Mouse (Mus musculus): ENCODE results near the gene Tll2. TPM values are rescaled to one million over a fixed set of nuclear protein-coding genes. Genes with fewer than 3 reads are reported as not detected.

Tll2 gene
- 0.63 and 0.76 TPM in 2 replicates for polyA plus RNA-seq (2014; fragmentation: Nextera tagmentation; extraction: Ambion mirVana)

DNA sequence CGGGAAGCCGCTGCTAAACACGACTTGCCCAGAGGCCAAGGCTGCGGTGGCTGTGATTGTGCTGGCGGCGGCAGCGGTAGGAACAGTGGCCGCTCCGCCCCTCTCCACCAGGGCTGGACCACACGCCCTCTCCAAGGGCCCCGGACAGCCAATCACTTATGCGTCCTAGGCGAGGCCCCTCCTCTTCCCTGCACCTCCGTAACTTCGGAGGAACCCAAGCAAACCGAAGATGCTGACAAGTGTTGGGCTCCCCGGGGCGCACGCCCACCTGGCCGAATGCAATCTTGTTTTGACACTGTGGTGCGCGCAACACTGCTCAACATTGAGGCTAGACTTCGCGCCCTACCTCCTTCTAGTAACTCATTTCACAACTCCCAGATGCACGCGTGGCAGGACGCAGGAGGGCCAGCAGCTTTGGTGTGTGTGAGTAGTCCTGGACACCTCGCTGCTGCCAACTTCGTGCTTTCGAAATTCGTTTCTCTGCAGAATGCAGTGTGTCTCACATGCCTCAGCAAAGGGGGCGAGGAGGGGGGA, at the start of gene Tll2:
TSS of gene Tll2 (minus strand) at position 25 of the 534 bp plus-strand sequence.
- Histone ChIP-seq H3K9ac (ENCODE audit: low read depth, low read length) (peak within 1 kb of the TSS; percentile 44), H3K36me3 (ENCODE audit: control insufficient read depth, insufficient read depth, low read length) (no peaks in the 10 kb centered on the region), H3K9me3 (ENCODE audit: control insufficient read depth, low read length) (no peaks in the 10 kb centered on the region), H3K27ac (ENCODE audit: low read depth, low read length) (no peak within 1 kb of the TSS), H3K4me1 (replicated peaks; ENCODE audit: control insufficient read depth, insufficient read depth, low read length) (peaks cover 12% of the 10 kb centered on the region), H3K27me3 (ENCODE audit: control insufficient read depth, insufficient read depth, low read length) (peaks cover 12% of the 10 kb centered on the region), H3K4me2 (replicated peaks; ENCODE audit: low read depth, low read length) (peak within 1 kb of the TSS; percentile 79), H3K4me3 (ENCODE audit: low read depth, low read length) (peak within 1 kb of the TSS; percentile 33)
- DNase-seq (ENCODE audit: low spot score) (peak; percentile 78), ATAC-seq (ENCODE audit: low FRiP score) (peak; percentile 94)
- WGBS = 1% methylated on average over 30 of the region's 32 CpGs

DNA sequence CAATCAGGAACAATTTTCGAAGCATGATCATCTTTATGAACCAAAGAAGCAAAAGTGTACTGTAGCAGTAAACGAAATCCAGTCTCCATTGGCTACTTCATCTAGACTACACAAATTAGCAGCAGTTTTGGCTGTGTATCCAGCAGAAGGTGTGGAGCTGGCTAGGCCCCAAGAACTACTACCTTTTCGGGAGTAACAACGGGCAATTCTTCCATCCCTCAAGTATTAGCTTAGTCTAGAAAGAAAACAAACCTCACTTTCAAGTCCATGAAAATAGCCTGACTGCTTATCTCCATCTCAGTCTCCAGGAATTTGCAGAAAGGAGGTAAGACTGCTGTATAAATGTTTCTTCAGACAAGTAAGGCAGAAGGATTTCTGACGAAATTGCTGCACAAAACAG, 47.9 kb upstream of the Tll2 start:
- Histone ChIP-seq H3K27me3 (ENCODE audit: control insufficient read depth, insufficient read depth, low read length) (no peaks in the 10 kb centered on the region), H3K4me1 (replicated peaks; ENCODE audit: control insufficient read depth, insufficient read depth, low read length) (no peaks in the 10 kb centered on the region), H3K9ac (ENCODE audit: low read depth, low read length) (no peak overlapping the region), H3K36me3 (ENCODE audit: control insufficient read depth, insufficient read depth, low read length) (no peaks in the 10 kb centered on the region), H3K4me2 (replicated peaks; ENCODE audit: low read depth, low read length) (no peak overlapping the region), H3K4me3 (ENCODE audit: low read depth, low read length) (no peak overlapping the region), H3K9me3 (ENCODE audit: control insufficient read depth, low read length) (no peaks in the 10 kb centered on the region), H3K27ac (ENCODE audit: low read depth, low read length) (no peak overlapping the region)
- WGBS = 94% methylated on average over 5 of the region's 5 CpGs
- ATAC-seq (ENCODE audit: low FRiP score) (no peak), DNase-seq (ENCODE audit: low spot score) (no peak)

DNA sequence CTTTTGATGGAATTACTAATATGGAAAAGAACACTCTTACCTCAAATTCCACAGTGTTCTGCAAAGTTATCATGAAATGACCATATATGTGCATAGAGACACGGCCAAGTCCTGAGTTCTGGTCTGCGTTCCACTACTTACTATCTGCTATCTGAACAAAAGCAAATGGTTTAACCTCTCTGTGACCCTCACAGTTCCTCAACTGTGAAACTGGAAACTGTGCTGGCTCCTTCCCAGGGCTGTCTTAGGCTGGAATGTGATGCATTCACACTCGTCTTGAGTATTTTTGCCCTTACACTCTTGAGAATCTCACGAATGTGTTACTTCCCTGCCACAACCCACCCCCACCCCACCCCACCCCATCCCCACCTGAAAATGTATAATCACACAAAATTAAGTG, 42.3 kb upstream of the Tll2 start:
- Histone ChIP-seq H3K4me3 (ENCODE audit: low read depth, low read length) (no peak overlapping the region), H3K27ac (ENCODE audit: low read depth, low read length) (no peak overlapping the region), H3K4me1 (replicated peaks; ENCODE audit: control insufficient read depth, insufficient read depth, low read length) (no peaks in the 10 kb centered on the region), H3K27me3 (ENCODE audit: control insufficient read depth, insufficient read depth, low read length) (no peaks in the 10 kb centered on the region), H3K9me3 (ENCODE audit: control insufficient read depth, low read length) (no peaks in the 10 kb centered on the region), H3K9ac (ENCODE audit: low read depth, low read length) (no peak overlapping the region), H3K36me3 (ENCODE audit: control insufficient read depth, insufficient read depth, low read length) (no peaks in the 10 kb centered on the region; the same call in 1 of the 2 replicates), H3K4me2 (replicated peaks; ENCODE audit: low read depth, low read length) (no peak overlapping the region)
- 79% methylated on average over 4 of the region's 4 CpGs for WGBS
- ATAC-seq (ENCODE audit: low FRiP score) = no peak
- no peak for DNase-seq (ENCODE audit: low spot score)

- no peak for DNase-seq (ENCODE audit: low spot score)
- Histone ChIP-seq H3K4me3 (ENCODE audit: low read depth, low read length) (no peak overlapping the region), H3K36me3 (ENCODE audit: control insufficient read depth, insufficient read depth, low read length) (no peaks in the 10 kb centered on the region; the same call in 1 of the 2 replicates), H3K9me3 (ENCODE audit: control insufficient read depth, low read length) (no peaks in the 10 kb centered on the region), H3K9ac (ENCODE audit: low read depth, low read length) (no peak overlapping the region), H3K27ac (ENCODE audit: low read depth, low read length) (no peak overlapping the region), H3K27me3 (ENCODE audit: control insufficient read depth, insufficient read depth, low read length) (no peaks in the 10 kb centered on the region), H3K4me2 (replicated peaks; ENCODE audit: low read depth, low read length) (no peak overlapping the region), H3K4me1 (replicated peaks; ENCODE audit: control insufficient read depth, insufficient read depth, low read length) (no peaks in the 10 kb centered on the region)
- WGBS = 90% methylated on average over 3 of the region's 3 CpGs
- no peak for ATAC-seq (ENCODE audit: low FRiP score)
These were observed 41.6 kb upstream of the Tll2 start for GRCm38 (mm10) chr19:41248271-41248670.

DNA sequence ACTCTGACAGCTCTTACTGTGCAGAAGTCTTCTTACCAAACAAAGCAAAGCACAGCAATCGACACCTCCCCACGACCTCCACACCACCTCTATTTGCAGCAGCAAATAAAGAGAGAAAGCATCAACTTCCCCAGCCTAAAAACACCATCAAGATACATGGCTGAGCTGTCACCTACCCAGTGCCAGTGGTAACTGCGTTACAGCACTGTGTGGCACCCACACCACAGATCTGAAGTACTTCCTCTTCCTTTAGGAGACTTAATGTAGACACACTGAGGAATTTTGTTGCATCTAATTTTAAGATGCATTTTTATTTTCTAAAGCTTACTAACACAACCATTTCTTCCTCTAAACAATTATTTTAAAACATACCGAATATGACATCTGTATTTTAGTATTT, 39.6 kb upstream of the Tll2 start:
- no peak overlapping the region for H3K27ac ChIP-seq (ENCODE audit: low read depth, low read length)
- no peaks in the 10 kb centered on the region for H3K4me1 ChIP-seq (replicated peaks; ENCODE audit: control insufficient read depth, insufficient read depth, low read length)
- no peak overlapping the region for H3K9ac ChIP-seq (ENCODE audit: low read depth, low read length)
- H3K4me2 ChIP-seq (replicated peaks; ENCODE audit: low read depth, low read length) = no peak overlapping the region
- no peak for ATAC-seq (ENCODE audit: low FRiP score)
- DNase-seq (ENCODE audit: low spot score) = no peak
- H3K9me3 ChIP-seq (ENCODE audit: control insufficient read depth, low read length) = no peaks in the 10 kb centered on the region
- no peak overlapping the region for H3K4me3 ChIP-seq (ENCODE audit: low read depth, low read length)
- WGBS = 87% methylated on average over 4 of the region's 4 CpGs
- H3K36me3 ChIP-seq (ENCODE audit: control insufficient read depth, insufficient read depth, low read length) = no peaks in the 10 kb centered on the region; the same call in 1 of the 2 replicates
- H3K27me3 ChIP-seq (ENCODE audit: control insufficient read depth, insufficient read depth, low read length) = no peaks in the 10 kb centered on the region

- no peaks in the 10 kb centered on the region; the same call in 1 of the 2 replicates for H3K36me3 ChIP-seq (ENCODE audit: control insufficient read depth, insufficient read depth, low read length)
- DNase-seq (ENCODE audit: low spot score) (peak; percentile 79), ATAC-seq (ENCODE audit: low FRiP score) (no peak)
- H3K4me1 ChIP-seq (replicated peaks; ENCODE audit: control insufficient read depth, insufficient read depth, low read length) = no peaks in the 10 kb centered on the region
- H3K27me3 ChIP-seq (ENCODE audit: control insufficient read depth, insufficient read depth, low read length) = no peaks in the 10 kb centered on the region
- H3K4me2 ChIP-seq (replicated peaks; ENCODE audit: low read depth, low read length) = no peak overlapping the region
- WGBS = 59% methylated on average over 6 of the region's 6 CpGs
- no peak overlapping the region for H3K4me3 ChIP-seq (ENCODE audit: low read depth, low read length)
- no peak overlapping the region for H3K27ac ChIP-seq (ENCODE audit: low read depth, low read length)
- H3K9me3 ChIP-seq (ENCODE audit: control insufficient read depth, low read length) = no peaks in the 10 kb centered on the region
- H3K9ac ChIP-seq (ENCODE audit: low read depth, low read length) = no peak overlapping the region
These were observed 37.9 kb upstream of the Tll2 start for GRCm38 (mm10) chr19:41244581-41244980.

DNA sequence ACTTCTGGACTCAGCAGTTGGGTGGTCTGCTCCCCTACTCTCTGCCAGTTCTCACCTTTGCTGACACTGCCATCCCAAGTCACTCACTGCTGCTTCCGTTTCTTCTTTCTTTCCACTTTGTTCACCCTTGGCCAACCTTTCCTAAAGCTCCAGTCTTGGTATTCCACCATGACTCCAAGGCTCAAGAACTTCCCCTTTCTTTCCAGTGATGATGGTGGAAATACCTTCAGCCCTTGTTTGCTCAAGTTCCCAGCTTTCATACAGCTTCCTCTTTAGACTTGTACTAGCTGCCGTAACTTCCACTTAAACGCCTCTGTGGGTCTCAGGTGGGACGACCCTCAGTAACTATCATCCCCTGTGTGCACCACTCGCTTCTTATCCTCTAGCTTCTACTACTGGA, 35.4 kb upstream of the Tll2 start:
- no peak overlapping the region for H3K27ac ChIP-seq (ENCODE audit: low read depth, low read length)
- H3K4me1 ChIP-seq (replicated peaks; ENCODE audit: control insufficient read depth, insufficient read depth, low read length) = no peaks in the 10 kb centered on the region
- no peaks in the 10 kb centered on the region for H3K27me3 ChIP-seq (ENCODE audit: control insufficient read depth, insufficient read depth, low read length)
- H3K9ac ChIP-seq (ENCODE audit: low read depth, low read length) = no peak overlapping the region
- no peak overlapping the region for H3K4me2 ChIP-seq (replicated peaks; ENCODE audit: low read depth, low read length)
- WGBS = 90% methylated on average over 5 of the region's 5 CpGs
- ATAC-seq (ENCODE audit: low FRiP score) = no peak
- H3K36me3 ChIP-seq (ENCODE audit: control insufficient read depth, insufficient read depth, low read length) = no peaks in the 10 kb centered on the region
- DNase-seq (ENCODE audit: low spot score) = no peak
- H3K4me3 ChIP-seq (ENCODE audit: low read depth, low read length) = no peak overlapping the region
- H3K9me3 ChIP-seq (ENCODE audit: control insufficient read depth, low read length) = no peaks in the 10 kb centered on the region

DNA sequence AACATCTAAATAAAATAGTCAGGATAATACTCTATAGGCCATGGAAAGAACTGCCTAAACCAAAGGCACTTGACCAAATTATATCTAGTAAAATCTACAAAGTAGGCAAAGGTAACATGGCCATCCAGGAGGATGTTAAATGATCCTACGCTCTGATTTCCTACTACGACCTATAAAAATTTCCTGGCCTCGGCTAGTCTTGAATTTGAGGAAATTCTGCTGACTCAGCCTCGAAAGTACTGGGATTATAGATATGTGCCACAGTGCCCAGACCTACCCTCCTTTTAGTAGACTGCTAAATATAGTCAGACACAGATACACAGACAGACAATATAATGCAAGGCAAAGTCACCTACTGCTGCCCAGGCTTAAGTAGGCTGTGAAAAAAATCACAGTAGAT, 27.1 kb upstream of the Tll2 start:
- no peaks in the 10 kb centered on the region for H3K4me1 ChIP-seq (replicated peaks; ENCODE audit: control insufficient read depth, insufficient read depth, low read length)
- H3K9ac ChIP-seq (ENCODE audit: low read depth, low read length) = no peak overlapping the region
- no peak for ATAC-seq (ENCODE audit: low FRiP score)
- no peak overlapping the region for H3K4me3 ChIP-seq (ENCODE audit: low read depth, low read length)
- H3K9me3 ChIP-seq (ENCODE audit: control insufficient read depth, low read length) = no peaks in the 10 kb centered on the region
- peaks cover 5% of the 10 kb centered on the region; the same call in 1 of the 2 replicates for H3K36me3 ChIP-seq (ENCODE audit: control insufficient read depth, insufficient read depth, low read length)
- H3K27me3 ChIP-seq (ENCODE audit: control insufficient read depth, insufficient read depth, low read length) = no peaks in the 10 kb centered on the region
- 97% methylated on average over 4 of the region's 4 CpGs for WGBS
- no peak overlapping the region for H3K4me2 ChIP-seq (replicated peaks; ENCODE audit: low read depth, low read length)
- H3K27ac ChIP-seq (ENCODE audit: low read depth, low read length) = no peak overlapping the region
- DNase-seq (ENCODE audit: low spot score) = no peak

DNA sequence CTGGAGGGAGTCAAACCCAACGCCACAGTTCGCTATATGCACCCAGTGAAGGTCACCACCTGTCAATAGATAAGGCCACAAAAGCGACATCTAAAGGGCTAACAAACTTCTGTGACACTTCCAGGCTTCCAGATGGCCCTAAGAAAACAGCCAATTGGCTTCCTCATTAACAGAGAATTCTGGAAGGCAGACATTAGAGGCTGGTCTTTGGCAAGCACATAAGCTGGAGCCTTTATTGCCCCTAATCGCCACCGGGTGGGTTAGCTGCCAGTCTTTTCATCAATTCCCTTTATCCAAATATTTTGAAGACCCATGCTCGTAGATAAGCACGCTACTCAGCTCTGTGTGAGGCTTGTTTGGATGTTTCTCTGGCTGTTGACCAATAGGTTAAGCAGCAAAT, 1.7 kb upstream of the Tll2 start:
- no peak overlapping the region for H3K27ac ChIP-seq (ENCODE audit: low read depth, low read length)
- H3K4me3 ChIP-seq (ENCODE audit: low read depth, low read length) = no peak overlapping the region
- H3K36me3 ChIP-seq (ENCODE audit: control insufficient read depth, insufficient read depth, low read length) = no peaks in the 10 kb centered on the region
- peaks cover 12% of the 10 kb centered on the region for H3K4me1 ChIP-seq (replicated peaks; ENCODE audit: control insufficient read depth, insufficient read depth, low read length)
- H3K27me3 ChIP-seq (ENCODE audit: control insufficient read depth, insufficient read depth, low read length) = peaks cover 12% of the 10 kb centered on the region
- DNase-seq (ENCODE audit: low spot score) (no peak), ATAC-seq (ENCODE audit: low FRiP score) (no peak)
- H3K9ac ChIP-seq (ENCODE audit: low read depth, low read length) = no peak overlapping the region
- H3K9me3 ChIP-seq (ENCODE audit: control insufficient read depth, low read length) = no peaks in the 10 kb centered on the region
- no peak overlapping the region for H3K4me2 ChIP-seq (replicated peaks; ENCODE audit: low read depth, low read length)
- WGBS = 51% methylated on average over 7 of the region's 7 CpGs
